Mouse (Mus musculus) bone marrow macrophage, adult 2 months (primary cell): ENCODE data around the gene Stip1.

Source experiments
- CTCF ChIP-seq: IDR thresholded peaks from 2 replicates; pipeline ENCODE4 v1.5.1; 2012; ENCODE audit warnings: low read depth, mild to moderate bottlenecking, low read length, moderate library complexity
- POLR2A ChIP-seq: IDR thresholded peaks from 2 replicates; pipeline ENCODE4 v1.6.1; 2012; ENCODE audit warnings: mild to moderate bottlenecking, low read depth, low read length, borderline replicate concordance

GRCm38 (mm10) chr19:6981465-6981864 lies 58.3 kb downstream of the Stip1 start:
- no peak for TF ChIP-seq CTCF
- no peak for TF ChIP-seq POLR2A
